Mouse (Mus musculus): ENCODE measurements around the gene Med27. TPM values are rescaled to one million over a fixed set of nuclear protein-coding genes. Genes with fewer than 3 reads are reported as not detected.

Med27 gene
- polyA plus RNA-seq, 1 experiment = 25.9 TPM

- no peaks in the 10 kb centered on the region for H3K27me3 ChIP-seq (replicated peaks; ENCODE audit: control insufficient read depth, insufficient read depth, low read length)
- H3K27ac ChIP-seq (ENCODE audit: insufficient read depth, low read depth, low read length) = no peak overlapping the region
- no peaks in the 10 kb centered on the region for H3K36me3 ChIP-seq (ENCODE audit: control insufficient read depth, insufficient read depth, low read length)
- no peak for DNase-seq
- WGBS = 68% methylated on average over 5 of the region's 5 CpGs
- H3K4me3 ChIP-seq (ENCODE audit: insufficient read depth, low read depth, low read length) = no peak overlapping the region
- TF ChIP-seq CTCF (conservative IDR thresholded peaks at IDR 0.05; ENCODE audit: insufficient read depth, insufficient read length, low read depth, low read length) (no peak), POLR2A (IDR thresholded peaks at IDR 0.05; ENCODE audit: low read depth, low read length) (no peak)
- peaks cover 2% of the 10 kb centered on the region; the same call in 1 of the 2 replicates for H3K4me1 ChIP-seq (ENCODE audit: control insufficient read depth, insufficient read depth, low read length)
Measured at GRCm38 (mm10) chr2:29372176-29372575, 25.6 kb downstream of the Med27 start.

- H3K4me3 ChIP-seq (ENCODE audit: insufficient read depth, low read depth, low read length) = no peak overlapping the region
- H3K4me1 ChIP-seq (ENCODE audit: control insufficient read depth, insufficient read depth, low read length) = no peaks in the 10 kb centered on the region
- TF ChIP-seq POLR2A (IDR thresholded peaks at IDR 0.05; ENCODE audit: low read depth, low read length) (no peak), CTCF (conservative IDR thresholded peaks at IDR 0.05; ENCODE audit: insufficient read depth, insufficient read length, low read depth, low read length) (no peak)
- DNase-seq = no peak
- no peaks in the 10 kb centered on the region for H3K27me3 ChIP-seq (replicated peaks; ENCODE audit: control insufficient read depth, insufficient read depth, low read length)
- no peaks in the 10 kb centered on the region for H3K36me3 ChIP-seq (ENCODE audit: control insufficient read depth, insufficient read depth, low read length)
- no peak overlapping the region for H3K27ac ChIP-seq (ENCODE audit: insufficient read depth, low read depth, low read length)
- 68% methylated on average over 4 of the region's 4 CpGs for WGBS
Measured at GRCm38 (mm10) chr2:29381683-29382082, 35.1 kb downstream of the Med27 start.

- DNase-seq = no peak
- no peaks in the 10 kb centered on the region for H3K27me3 ChIP-seq (replicated peaks; ENCODE audit: control insufficient read depth, insufficient read depth, low read length)
- no peaks in the 10 kb centered on the region for H3K4me1 ChIP-seq (ENCODE audit: control insufficient read depth, insufficient read depth, low read length)
- H3K36me3 ChIP-seq (ENCODE audit: control insufficient read depth, insufficient read depth, low read length) = no peaks in the 10 kb centered on the region
- TF ChIP-seq POLR2A (IDR thresholded peaks at IDR 0.05; ENCODE audit: low read depth, low read length) (no peak), CTCF (conservative IDR thresholded peaks at IDR 0.05; ENCODE audit: insufficient read depth, insufficient read length, low read depth, low read length) (no peak)
- no peak overlapping the region for H3K27ac ChIP-seq (ENCODE audit: insufficient read depth, low read depth, low read length)
- H3K4me3 ChIP-seq (ENCODE audit: insufficient read depth, low read depth, low read length) = no peak overlapping the region
- 86% methylated on average over 4 of the region's 4 CpGs for WGBS
Measured at GRCm38 (mm10) chr2:29382583-29382982, 36.0 kb downstream of the Med27 start.

GRCm38 (mm10) chr2:29383133-29383532 lies 36.5 kb downstream of the Med27 start:
- TF ChIP-seq POLR2A (IDR thresholded peaks at IDR 0.05; ENCODE audit: low read depth, low read length) (no peak), CTCF (conservative IDR thresholded peaks at IDR 0.05; ENCODE audit: insufficient read depth, insufficient read length, low read depth, low read length) (no peak)
- DNase-seq = no peak
- Histone ChIP-seq H3K27me3 (replicated peaks; ENCODE audit: control insufficient read depth, insufficient read depth, low read length) (no peaks in the 10 kb centered on the region), H3K27ac (ENCODE audit: insufficient read depth, low read depth, low read length) (no peak overlapping the region), H3K4me3 (ENCODE audit: insufficient read depth, low read depth, low read length) (no peak overlapping the region), H3K36me3 (ENCODE audit: control insufficient read depth, insufficient read depth, low read length) (no peaks in the 10 kb centered on the region), H3K4me1 (ENCODE audit: control insufficient read depth, insufficient read depth, low read length) (no peaks in the 10 kb centered on the region)

- Histone ChIP-seq H3K4me1 (ENCODE audit: control insufficient read depth, insufficient read depth, low read length) (no peaks in the 10 kb centered on the region), H3K27ac (ENCODE audit: insufficient read depth, low read depth, low read length) (no peak overlapping the region), H3K27me3 (replicated peaks; ENCODE audit: control insufficient read depth, insufficient read depth, low read length) (no peaks in the 10 kb centered on the region), H3K4me3 (ENCODE audit: insufficient read depth, low read depth, low read length) (no peak overlapping the region), H3K36me3 (ENCODE audit: control insufficient read depth, insufficient read depth, low read length) (no peaks in the 10 kb centered on the region)
- TF ChIP-seq POLR2A (IDR thresholded peaks at IDR 0.05; ENCODE audit: low read depth, low read length) (no peak), CTCF (conservative IDR thresholded peaks at IDR 0.05; ENCODE audit: insufficient read depth, insufficient read length, low read depth, low read length) (no peak)
- WGBS = 81% methylated on average over 10 of the region's 10 CpGs
- no peak for DNase-seq
Measured at GRCm38 (mm10) chr2:29385405-29385804, 38.8 kb downstream of the Med27 start.

- H3K4me1 ChIP-seq (ENCODE audit: control insufficient read depth, insufficient read depth, low read length) = no peaks in the 10 kb centered on the region; the same call in 1 of the 2 replicates
- no peak overlapping the region for H3K4me3 ChIP-seq (ENCODE audit: insufficient read depth, low read depth, low read length)
- no peaks in the 10 kb centered on the region for H3K27me3 ChIP-seq (replicated peaks; ENCODE audit: control insufficient read depth, insufficient read depth, low read length)
- no peak for TF ChIP-seq CTCF (conservative IDR thresholded peaks at IDR 0.05; ENCODE audit: insufficient read depth, insufficient read length, low read depth, low read length)
- TF ChIP-seq POLR2A (IDR thresholded peaks at IDR 0.05; ENCODE audit: low read depth, low read length) = no peak
- H3K27ac ChIP-seq (ENCODE audit: insufficient read depth, low read depth, low read length) = no peak overlapping the region
- no peaks in the 10 kb centered on the region for H3K36me3 ChIP-seq (ENCODE audit: control insufficient read depth, insufficient read depth, low read length)
- DNase-seq = no peak
- 91% methylated on average over 2 of the region's 2 CpGs for WGBS
Measured at GRCm38 (mm10) chr2:29387268-29387667, 40.6 kb downstream of the Med27 start.

GRCm38 (mm10) chr2:29388937-29389336 lies 42.3 kb downstream of the Med27 start:
- DNase-seq = no peak
- no peaks in the 10 kb centered on the region for H3K27me3 ChIP-seq (replicated peaks; ENCODE audit: control insufficient read depth, insufficient read depth, low read length)
- no peaks in the 10 kb centered on the region for H3K36me3 ChIP-seq (ENCODE audit: control insufficient read depth, insufficient read depth, low read length)
- no peak overlapping the region for H3K4me3 ChIP-seq (ENCODE audit: insufficient read depth, low read depth, low read length)
- no peak for TF ChIP-seq CTCF (conservative IDR thresholded peaks at IDR 0.05; ENCODE audit: insufficient read depth, insufficient read length, low read depth, low read length)
- no peak for TF ChIP-seq POLR2A (IDR thresholded peaks at IDR 0.05; ENCODE audit: low read depth, low read length)
- no peaks in the 10 kb centered on the region; the same call in 1 of the 2 replicates for H3K4me1 ChIP-seq (ENCODE audit: control insufficient read depth, insufficient read depth, low read length)
- WGBS = 88% methylated on average over 7 of the region's 7 CpGs
- no peak overlapping the region for H3K27ac ChIP-seq (ENCODE audit: insufficient read depth, low read depth, low read length)

Measured in kidney, adult 2 months (tissue).